Mouse (Mus musculus) kidney, adult 2 months (tissue): ENCODE results near the gene Thy1. TPM values are rescaled to one million over a fixed set of nuclear protein-coding genes. Genes with fewer than 3 reads are reported as not detected.

Experiments
- DNase-seq: peaks from one replicate; pipeline ENCODE4 v3.0.0; 2021
- H3K27ac ChIP-seq: fragments of 200-500 bp; 2 replicates; pipeline ENCODE4 v1.5.1; 2012; ENCODE audit warnings: low read depth, low read length, control low read depth, inconsistent platforms; ENCODE audit not compliant: insufficient read depth
- H3K27me3 ChIP-seq: fragments of 200-500 bp; replicated peaks from 2 replicates; pipeline ENCODE4 v1.6.1; 2012; ENCODE audit warnings: mild to moderate bottlenecking, moderate library complexity, low read length, inconsistent platforms; ENCODE audit not compliant: control insufficient read depth, insufficient read depth
- H3K36me3 ChIP-seq: fragments of 200-500 bp; 2 replicates; pipeline ENCODE4 v1.6.1; 2012; ENCODE audit warnings: mild to moderate bottlenecking, moderate library complexity, low read length, inconsistent platforms; ENCODE audit not compliant: control insufficient read depth, insufficient read depth
- H3K4me1 ChIP-seq: fragments of 200-500 bp; 2 replicates; pipeline ENCODE4 v1.6.1; 2011; ENCODE audit warnings: low read length; ENCODE audit not compliant: control insufficient read depth, insufficient read depth
- H3K4me3 ChIP-seq: fragments of 200-500 bp; 2 replicates; pipeline ENCODE4 v1.5.1; 2011; ENCODE audit warnings: mild to moderate bottlenecking, low read depth, low read length, control low read depth; ENCODE audit not compliant: insufficient read depth
- CTCF ChIP-seq: fragments of 200-500 bp; conservative IDR thresholded peaks from 2 replicates; pipeline ENCODE4 v1.5.1; 2011; ENCODE audit warnings: low read depth, mild to moderate bottlenecking, control low read depth, low read length, moderate library complexity, mixed read lengths; ENCODE audit not compliant: insufficient read depth, insufficient read length
- POLR2A ChIP-seq: fragments of 200-500 bp; IDR thresholded peaks from one replicate; pipeline ENCODE4 v1.6.1; 2011; ENCODE audit warnings: low read depth, low read length, control low read depth
- WGBS: fragments of 180-500 bp; shearing (Covaris S2); methylation state at CpG from one replicate; pipeline ENCODE4 v1.1.7; 2018; 5-methylcytosine and 5-hydroxymethylcytosine counted together
- polyA plus RNA-seq: library from polyadenylated mRNA; depleted of rRNA; stranded (reverse); fragments of >200 nt; gene quantifications from 2 replicates; pipeline ENCODE4 v1.2.3, GENCODE M21; 2012

Thy1 gene
- polyA plus RNA-seq, 1 experiment, result 20.6 TPM

DNA sequence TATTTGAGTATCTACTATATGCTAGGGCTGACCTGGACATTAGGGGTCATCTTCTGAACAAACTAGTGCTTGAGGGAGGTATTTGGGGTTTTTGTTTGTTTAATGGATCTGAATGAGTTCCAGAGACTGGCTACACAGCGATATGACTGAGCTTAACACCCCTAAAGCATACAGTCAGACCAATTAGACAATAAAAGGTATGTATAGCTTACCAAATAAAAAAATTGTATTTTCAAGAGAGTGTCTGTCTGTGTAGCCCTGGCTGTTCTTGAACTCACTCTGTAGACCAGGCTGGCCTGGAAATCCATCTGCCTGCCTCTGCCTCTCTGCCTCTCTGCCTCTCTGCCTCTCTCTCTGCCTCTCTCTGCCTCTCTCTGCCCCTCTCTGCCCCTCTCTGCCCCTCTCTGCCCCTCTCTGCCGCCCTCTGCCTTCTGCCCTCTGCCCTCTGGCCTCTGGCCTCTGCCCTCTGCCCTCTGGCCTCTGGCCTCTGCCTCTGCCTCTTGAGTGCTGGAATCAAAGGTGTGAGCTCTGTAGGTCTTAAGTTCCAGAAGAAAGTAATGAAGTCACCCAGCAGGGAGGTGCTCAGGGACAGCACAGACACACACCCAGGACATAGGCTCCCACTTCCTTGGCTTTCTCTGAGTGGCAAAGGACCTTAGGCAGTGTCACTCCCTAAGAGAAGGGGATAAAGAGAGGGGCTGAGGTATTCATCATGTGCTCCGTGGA is 2.1 kb downstream of the Thy1 start:
- TF ChIP-seq POLR2A (no peak), CTCF (no peak)
- DNase-seq, result no peak
- H3K4me3 ChIP-seq, result no peak overlapping the region
- no peak overlapping the region for H3K27ac ChIP-seq
- WGBS, result 79% methylated on average over 3 of the region's 3 CpGs
- H3K27me3 ChIP-seq, result no peaks in the 10 kb centered on the region
- no peaks in the 10 kb centered on the region for H3K4me1 ChIP-seq
- no peaks in the 10 kb centered on the region for H3K36me3 ChIP-seq

DNA sequence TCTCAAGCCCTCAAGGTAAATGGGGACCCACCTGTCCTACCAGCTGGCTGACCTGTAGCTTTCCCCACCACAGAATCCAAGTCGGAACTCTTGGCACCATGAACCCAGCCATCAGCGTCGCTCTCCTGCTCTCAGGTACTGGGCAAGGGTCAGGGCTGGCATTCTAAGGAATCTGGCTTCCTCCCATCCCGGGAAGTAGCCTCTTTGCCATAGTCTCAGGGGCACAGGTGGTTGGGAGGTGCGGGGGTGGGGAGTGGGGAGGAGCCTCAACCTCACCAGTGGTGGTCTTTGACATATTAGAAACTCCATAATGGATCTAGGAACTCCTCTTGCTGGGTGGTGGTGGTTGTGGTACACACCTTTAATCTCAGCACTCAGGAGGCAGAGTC is 2.7 kb downstream of the Thy1 start:
- H3K4me1 ChIP-seq, result no peaks in the 10 kb centered on the region
- 67% methylated on average over 5 of the region's 5 CpGs for WGBS
- DNase-seq, result no peak
- H3K27ac ChIP-seq, result no peak overlapping the region
- H3K36me3 ChIP-seq, result no peaks in the 10 kb centered on the region
- no peak for TF ChIP-seq POLR2A
- TF ChIP-seq CTCF, result no peak
- no peak overlapping the region for H3K4me3 ChIP-seq
- no peaks in the 10 kb centered on the region for H3K27me3 ChIP-seq

DNA sequence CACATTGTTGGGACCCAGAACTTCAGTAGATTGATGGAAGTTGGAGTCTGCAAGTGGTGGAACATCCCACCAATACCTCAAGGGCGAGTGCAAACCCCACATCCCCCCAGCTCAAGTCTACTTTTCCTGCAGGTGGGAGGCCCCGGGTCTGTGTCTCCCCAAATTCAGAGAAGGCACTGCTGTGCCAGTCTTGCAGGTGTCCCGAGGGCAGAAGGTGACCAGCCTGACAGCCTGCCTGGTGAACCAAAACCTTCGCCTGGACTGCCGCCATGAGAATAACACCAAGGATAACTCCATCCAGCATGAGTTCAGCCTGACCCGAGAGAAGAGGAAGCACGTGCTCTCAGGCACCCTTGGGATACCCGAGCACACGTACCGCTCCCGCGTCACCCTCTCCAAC is 3.2 kb downstream of the Thy1 start:
- Histone ChIP-seq H3K27ac (no peak overlapping the region), H3K4me3 (no peak overlapping the region), H3K36me3 (no peaks in the 10 kb centered on the region), H3K27me3 (no peaks in the 10 kb centered on the region), H3K4me1 (no peaks in the 10 kb centered on the region)
- TF ChIP-seq POLR2A (no peak), CTCF (no peak)
- WGBS, result 72% methylated on average over 12 of the region's 12 CpGs
- DNase-seq, result peak; percentile 49

DNA sequence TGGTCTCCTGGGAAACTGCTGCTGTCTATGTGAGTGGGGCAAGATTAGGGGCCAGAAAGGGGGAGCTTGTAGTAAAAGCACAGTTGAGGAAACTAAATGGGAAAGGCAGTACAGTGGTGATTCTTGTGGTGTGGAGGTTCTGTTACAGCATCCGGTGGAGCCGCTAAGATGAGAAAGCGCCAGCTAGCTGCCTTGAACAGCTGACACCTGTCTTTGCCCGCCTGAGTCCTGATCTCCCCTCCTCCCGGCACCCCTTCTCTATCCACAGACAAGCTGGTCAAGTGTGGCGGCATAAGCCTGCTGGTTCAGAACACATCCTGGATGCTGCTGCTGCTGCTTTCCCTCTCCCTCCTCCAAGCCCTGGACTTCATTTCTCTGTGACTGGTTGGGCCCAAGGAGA is 3.9 kb downstream of the Thy1 start:
- no peaks in the 10 kb centered on the region for H3K36me3 ChIP-seq
- 47% methylated on average over 6 of the region's 6 CpGs for WGBS

DNA sequence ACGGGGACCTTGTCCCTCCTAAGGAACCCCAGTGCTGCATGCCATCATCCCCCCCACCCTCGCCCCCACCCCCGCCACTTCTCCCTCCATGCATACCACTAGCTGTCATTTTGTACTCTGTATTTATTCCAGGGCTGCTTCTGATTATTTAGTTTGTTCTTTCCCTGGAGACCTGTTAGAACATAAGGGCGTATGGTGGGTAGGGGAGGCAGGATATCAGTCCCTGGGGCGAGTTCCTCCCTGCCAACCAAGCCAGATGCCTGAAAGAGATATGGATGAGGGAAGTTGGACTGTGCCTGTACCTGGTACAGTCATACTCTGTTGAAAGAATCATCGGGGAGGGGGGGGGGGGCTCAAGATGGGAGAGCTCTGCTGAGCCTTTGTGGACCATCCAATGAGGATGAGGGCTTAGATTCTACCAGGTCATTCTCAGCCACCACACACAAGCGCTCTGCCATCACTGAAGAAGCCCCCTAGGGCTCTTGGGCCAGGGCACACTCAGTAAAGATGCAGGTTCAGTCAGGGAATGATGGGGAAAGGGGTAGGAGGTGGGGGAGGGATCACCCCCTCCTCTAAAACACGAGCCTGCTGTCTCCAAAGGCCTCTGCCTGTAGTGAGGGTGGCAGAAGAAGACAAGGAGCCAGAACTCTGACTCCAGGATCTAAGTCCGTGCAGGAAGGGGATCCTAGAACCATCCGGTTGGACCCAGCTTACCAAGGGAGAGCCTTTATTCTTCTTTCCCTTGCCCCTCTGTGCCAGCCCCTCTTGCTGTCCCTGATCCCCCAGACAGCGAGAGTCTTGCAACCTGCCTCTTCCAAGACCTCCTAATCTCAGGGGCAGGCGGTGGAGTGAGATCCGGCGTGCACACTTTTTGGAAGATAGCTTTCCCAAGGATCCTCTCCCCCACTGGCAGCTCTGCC is 4.6 kb downstream of the Thy1 start:
- no peak overlapping the region for H3K27ac ChIP-seq
- no peaks in the 10 kb centered on the region for H3K36me3 ChIP-seq
- 86% methylated on average over 14 of the region's 14 CpGs for WGBS

More for the DNA sequence above, 3.9 kb downstream of the Thy1 start:
- Histone ChIP-seq H3K27me3 (no peaks in the 10 kb centered on the region), H3K27ac (no peak overlapping the region), H3K4me3 (no peak overlapping the region), H3K4me1 (no peaks in the 10 kb centered on the region)
- DNase-seq, result no peak
- TF ChIP-seq CTCF (no peak), POLR2A (no peak)

DNA sequence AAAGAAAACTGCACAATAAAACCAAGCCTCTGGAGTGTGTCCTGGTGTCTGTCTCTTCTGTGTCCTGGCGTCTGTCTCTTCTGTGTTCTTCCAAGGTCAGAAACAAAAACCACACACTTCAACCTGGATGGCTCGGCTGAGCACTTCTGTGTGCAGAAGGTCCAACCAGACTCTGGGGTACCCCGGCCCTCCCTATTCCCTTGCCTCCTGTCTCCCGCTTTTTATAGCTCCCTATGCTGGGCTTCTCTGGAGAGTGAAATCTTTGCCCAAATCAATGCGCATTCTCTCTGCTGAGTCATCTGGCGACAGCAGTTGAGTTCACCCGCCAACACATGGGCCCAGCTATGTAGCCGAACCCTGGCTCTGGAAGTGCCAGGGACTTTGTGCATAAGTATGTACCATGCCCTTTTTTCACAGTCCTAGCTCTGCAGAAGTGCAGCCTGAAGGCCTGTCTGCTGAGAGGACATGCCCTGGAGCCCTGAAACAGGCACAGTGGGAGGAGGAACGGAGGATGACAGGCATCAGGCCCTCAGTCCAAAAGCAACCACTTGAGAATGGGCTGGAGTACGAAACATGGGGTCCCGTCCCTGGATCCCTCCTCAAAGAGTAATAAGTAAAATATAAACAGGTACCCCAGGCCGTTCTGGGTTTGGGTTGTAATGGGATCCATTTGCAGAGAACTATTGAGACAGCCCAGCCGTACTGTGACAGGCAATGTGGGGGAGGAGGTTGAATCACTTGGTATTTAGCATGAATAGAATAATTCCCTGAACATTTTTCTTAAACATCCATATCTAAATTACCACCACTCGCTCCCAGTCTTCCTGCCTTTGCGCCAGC is 5.6 kb downstream of the Thy1 start:
- Histone ChIP-seq H3K27ac (no peak overlapping the region), H3K27me3 (no peaks in the 10 kb centered on the region), H3K4me1 (no peaks in the 10 kb centered on the region), H3K36me3 (no peaks in the 10 kb centered on the region), H3K4me3 (no peak overlapping the region)
- TF ChIP-seq POLR2A (no peak), CTCF (no peak)
- WGBS, result 81% methylated on average over 15 of the region's 15 CpGs
- no peak for DNase-seq

More for the DNA sequence above, 4.6 kb downstream of the Thy1 start:
- Histone ChIP-seq H3K4me3 (no peak overlapping the region), H3K4me1 (no peaks in the 10 kb centered on the region), H3K27me3 (no peaks in the 10 kb centered on the region)
- TF ChIP-seq POLR2A, result no peak
- TF ChIP-seq CTCF, result no peak
- no peak for DNase-seq
